In genomic region chr7:89477294-89477999, GRCm38 (mm10) we compare ENCODE assay signal across 8 mouse cellular contexts. TPM values are rescaled to one million over a fixed set of nuclear protein-coding genes. Genes with fewer than 3 reads are reported as not detected.
DNase-seq lines count a peak whose midpoint lies in the region; ATAC-seq and TF ChIP-seq lines count a peak whose summit lies in the region.

No protein-coding gene starts in this region.

- H3K36me3 ChIP-seq in embryonic facial prominence, embryonic 12.5 days, result no peaks in the 10 kb centered on the region
- H3K36me3 ChIP-seq in limb, embryonic 14.5 days (ENCODE audit: control insufficient read depth, insufficient read depth, low read length), result no peaks in the 10 kb centered on the region
- no peaks in the 10 kb centered on the region for H3K36me3 ChIP-seq in neural tube, embryonic 12.5 days

- H3K27me3 ChIP-seq in embryonic facial prominence, embryonic 12.5 days, result no peaks in the 10 kb centered on the region
- H3K27me3 ChIP-seq in limb, embryonic 14.5 days (ENCODE audit: control insufficient read depth, insufficient read depth, low read length), result no peaks in the 10 kb centered on the region
- H3K27me3 ChIP-seq in neural tube, embryonic 12.5 days (replicated peaks), result no peaks in the 10 kb centered on the region

- H3K9me3 ChIP-seq in embryonic facial prominence, embryonic 12.5 days, result no peaks in the 10 kb centered on the region
- H3K9me3 ChIP-seq in limb, embryonic 14.5 days (ENCODE audit: control insufficient read depth, low read length), result no peaks in the 10 kb centered on the region
- H3K9me3 ChIP-seq in neural tube, embryonic 12.5 days, result no peaks in the 10 kb centered on the region

- 0 out of 2 replicates have a peak, but pooled peaks cover 5% of the 10 kb centered on the region for H3K4me1 ChIP-seq in embryonic facial prominence, embryonic 12.5 days
- peaks cover 8% of the 10 kb centered on the region for H3K4me1 ChIP-seq in limb, embryonic 14.5 days (ENCODE audit: control insufficient read depth, insufficient read depth, low read length)
- H3K4me1 ChIP-seq in neural tube, embryonic 12.5 days, result no peaks in the 10 kb centered on the region; the same call in 1 of the 2 replicates

- H3K4me2 ChIP-seq in embryonic facial prominence, embryonic 12.5 days (replicated peaks), result no peak overlapping the region
- no peak overlapping the region for H3K4me2 ChIP-seq in limb, embryonic 14.5 days (replicated peaks; ENCODE audit: low read depth, low read length, severe bottlenecking)
- no peak overlapping the region for H3K4me2 ChIP-seq in neural tube, embryonic 12.5 days (replicated peaks)

- H3K4me3 ChIP-seq in embryonic facial prominence, embryonic 12.5 days, result no peak overlapping the region
- no peak overlapping the region for H3K4me3 ChIP-seq in limb, embryonic 14.5 days (replicated peaks; ENCODE audit: low read length)
- no peak overlapping the region for H3K4me3 ChIP-seq in neural tube, embryonic 12.5 days

- no peak overlapping the region for H3K9ac ChIP-seq in embryonic facial prominence, embryonic 12.5 days
- no peak overlapping the region for H3K9ac ChIP-seq in limb, embryonic 14.5 days (ENCODE audit: low read depth, low read length, severe bottlenecking)
- H3K9ac ChIP-seq in neural tube, embryonic 12.5 days, result no peak overlapping the region

- peak; percentile 20 to 69 for DNase-seq in layer of hippocampus, adult 18-20 months (ENCODE audit: low spot score in 2 of 2)
- DNase-seq in layer of hippocampus, postnatal 25 days (ENCODE audit: extremely low spot score in 1 of 2, low spot score in 1 of 2), result no peak
- DNase-seq in NIH3T3 (ENCODE audit: low read depth), result peak; percentile 88
- DNase-seq in induced T-regulatory cell, adult 2 months (ENCODE audit: low read depth), result peak; percentile 54
- DNase-seq in limb, embryonic 14.5 days (ENCODE audit: low spot score), result peak; percentile 77
- DNase-seq in urinary bladder, postnatal 10 days (ENCODE audit: low spot score), result no peak

- ATAC-seq in embryonic facial prominence, embryonic 12.5 days (ENCODE audit: insufficient number of reproducible peaks, insufficient read depth, low FRiP score, low TSS enrichment), result peak; percentile 28; the same call in 1 of the 2 replicates
- peak; percentile 72 for ATAC-seq in limb, embryonic 14.5 days (ENCODE audit: low FRiP score, low read depth)
- peak; percentile 68 for ATAC-seq in neural tube, embryonic 12.5 days (ENCODE audit: low FRiP score, low read depth)

- TF ChIP-seq POLR2A in limb, embryonic 14.5 days (IDR thresholded peaks at IDR 0.05; ENCODE audit: borderline replicate concordance, extremely low read depth, insufficient read depth, insufficient read length), result no peak

- no peak overlapping the region for H3K27ac ChIP-seq in embryonic facial prominence, embryonic 12.5 days
- H3K27ac ChIP-seq in limb, embryonic 14.5 days (replicated peaks; ENCODE audit: low read depth, low read length), result no peak overlapping the region
- no peak overlapping the region for H3K27ac ChIP-seq in neural tube, embryonic 12.5 days

- 0% methylated on average over 1 of the region's 1 CpGs for WGBS in embryonic facial prominence, embryonic 12.5 days
- 5% methylated on average over 1 of the region's 1 CpGs for WGBS in limb, embryonic 14.5 days
- 9% methylated on average over 1 of the region's 1 CpGs for WGBS in neural tube, embryonic 12.5 days

RNA-seq across cellular contexts. Expression of gene Prss23, which starts 49.5 kb away (rescaled TPM):
- 10 to 100 TPM; 16.5 to 16.6 TPM for total RNA-seq in layer of hippocampus, adult 18-20 months (2021)
- total RNA-seq in layer of hippocampus, postnatal 25 days (2021), result 10 to 100 TPM; 12.9 to 14.1 TPM
- 74.5 and 81.4 TPM in 2 replicates for polyA plus RNA-seq in embryonic facial prominence, embryonic 12.5 days (2016; fragmentation: Nextera tagmentation; extraction: Ambion mirVana)
- polyA plus RNA-seq in limb, embryonic 14.5 days (2012; rRNA removed), result 76.0 and 85.9 TPM in 2 replicates
- polyA plus RNA-seq in limb, embryonic 14.5 days (2014; fragmentation: Nextera tagmentation; extraction: Ambion mirVana), result 60.6 and 66.3 TPM in 2 replicates
- 15.1 and 15.4 TPM in 2 replicates for polyA plus RNA-seq in neural tube, embryonic 12.5 days (2016; fragmentation: Nextera tagmentation; extraction: Ambion mirVana)

Comparison
In these comparisons a context has a peak if more than half of its experiments do, and no peak if none do; other contexts are left out.
1. DNase-seq: peak in layer of hippocampus, adult 18-20 months (2 of 2), NIH3T3 (single experiment), induced T-regulatory cell, adult 2 months (single experiment) and limb, embryonic 14.5 days (single experiment); none in layer of hippocampus, postnatal 25 days (0 of 2) and urinary bladder, postnatal 10 days (single experiment).
2. Peak in every context shown above with its lines, with median percentiles within 50 percentile points of each other: ATAC-seq.